Mouse (Mus musculus): Measurements from ENCODE around the gene Zfp639. TPM values are rescaled to one million over a fixed set of nuclear protein-coding genes. Genes with fewer than 3 reads are reported as not detected.

Zfp639 gene
- polyA plus RNA-seq, 1 experiment = 30.6 TPM

- no peak for TF ChIP-seq POLR2A (IDR thresholded peaks at IDR 0.05; ENCODE audit: borderline replicate concordance, low read depth, low read length)
- Histone ChIP-seq H3K4me1 (ENCODE audit: control insufficient read depth, insufficient read depth, low read length) (no peaks in the 10 kb centered on the region), H3K4me3 (ENCODE audit: insufficient read depth, low read length) (no peak overlapping the region), H3K27ac (ENCODE audit: insufficient read depth, low read depth, low read length) (no peak overlapping the region)
Measured at GRCm38 (mm10) chr3:32500346-32500745, 9.7 kb upstream of the Zfp639 start.

- no peak overlapping the region for H3K4me3 ChIP-seq (ENCODE audit: insufficient read depth, low read length)
- TF ChIP-seq POLR2A (IDR thresholded peaks at IDR 0.05; ENCODE audit: borderline replicate concordance, low read depth, low read length) (no peak), CTCF (IDR thresholded peaks at IDR 0.05; ENCODE audit: low read depth, low read length) (no peak)
- peaks cover 4% of the 10 kb centered on the region for H3K4me1 ChIP-seq (ENCODE audit: control insufficient read depth, insufficient read depth, low read length)
- H3K27ac ChIP-seq (ENCODE audit: insufficient read depth, low read depth, low read length) = no peak overlapping the region
Measured at GRCm38 (mm10) chr3:32505841-32506240, 4.2 kb upstream of the Zfp639 start.

GRCm38 (mm10) chr3:32506366-32507225 is 3.5 kb upstream of the Zfp639 start:
- no peak for TF ChIP-seq POLR2A (IDR thresholded peaks at IDR 0.05; ENCODE audit: borderline replicate concordance, low read depth, low read length)
- TF ChIP-seq CTCF (IDR thresholded peaks at IDR 0.05; ENCODE audit: low read depth, low read length) = no peak
- peaks cover 6% of the 10 kb centered on the region for H3K4me1 ChIP-seq (ENCODE audit: control insufficient read depth, insufficient read depth, low read length)
- H3K27ac ChIP-seq (ENCODE audit: insufficient read depth, low read depth, low read length) = no peak overlapping the region
- no peak overlapping the region for H3K4me3 ChIP-seq (ENCODE audit: insufficient read depth, low read length)

GRCm38 (mm10) chr3:32508666-32509324 is 1.3 kb upstream of the Zfp639 start:
- peak; percentile 56 for TF ChIP-seq CTCF (IDR thresholded peaks at IDR 0.05; ENCODE audit: low read depth, low read length)
- no peak for TF ChIP-seq POLR2A (IDR thresholded peaks at IDR 0.05; ENCODE audit: borderline replicate concordance, low read depth, low read length)
- no peak overlapping the region for H3K27ac ChIP-seq (ENCODE audit: insufficient read depth, low read depth, low read length)
- H3K4me3 ChIP-seq (ENCODE audit: insufficient read depth, low read length) = no peak overlapping the region
- peaks cover 16% of the 10 kb centered on the region for H3K4me1 ChIP-seq (ENCODE audit: control insufficient read depth, insufficient read depth, low read length)

GRCm38 (mm10) chr3:32510375-32511190 is 524 bp downstream of the Zfp639 start:
- Histone ChIP-seq H3K4me1 (ENCODE audit: control insufficient read depth, insufficient read depth, low read length) (peaks cover 16% of the 10 kb centered on the region), H3K4me3 (ENCODE audit: insufficient read depth, low read length) (peak overlapping the region; percentile 85), H3K27ac (ENCODE audit: insufficient read depth, low read depth, low read length) (peak overlapping the region; percentile 64)
- TF ChIP-seq CTCF (IDR thresholded peaks at IDR 0.05; ENCODE audit: low read depth, low read length) (peak; percentile 44; the same call in 1 of the 2 replicates), POLR2A (IDR thresholded peaks at IDR 0.05; ENCODE audit: borderline replicate concordance, low read depth, low read length) (no peak; the same call in 1 of the 2 replicates)

- Histone ChIP-seq H3K4me1 (ENCODE audit: control insufficient read depth, insufficient read depth, low read length) (peaks cover 16% of the 10 kb centered on the region), H3K4me3 (ENCODE audit: insufficient read depth, low read length) (peak overlapping the region; percentile 85), H3K27ac (ENCODE audit: insufficient read depth, low read depth, low read length) (peak overlapping the region; percentile 64)
- TF ChIP-seq CTCF (IDR thresholded peaks at IDR 0.05; ENCODE audit: low read depth, low read length) (no peak), POLR2A (IDR thresholded peaks at IDR 0.05; ENCODE audit: borderline replicate concordance, low read depth, low read length) (no peak)
Measured at GRCm38 (mm10) chr3:32511191-32511550, 1.1 kb downstream of the Zfp639 start.

- Histone ChIP-seq H3K27ac (ENCODE audit: insufficient read depth, low read depth, low read length) (no peak overlapping the region), H3K4me1 (ENCODE audit: control insufficient read depth, insufficient read depth, low read length) (peaks cover 16% of the 10 kb centered on the region), H3K4me3 (ENCODE audit: insufficient read depth, low read length) (no peak overlapping the region)
- TF ChIP-seq POLR2A (IDR thresholded peaks at IDR 0.05; ENCODE audit: borderline replicate concordance, low read depth, low read length) = no peak
- TF ChIP-seq CTCF (IDR thresholded peaks at IDR 0.05; ENCODE audit: low read depth, low read length) = no peak
Measured at GRCm38 (mm10) chr3:32512686-32513284, 2.7 kb downstream of the Zfp639 start.

GRCm38 (mm10) chr3:32513528-32513927 is 3.5 kb downstream of the Zfp639 start:
- no peak for TF ChIP-seq POLR2A (IDR thresholded peaks at IDR 0.05; ENCODE audit: borderline replicate concordance, low read depth, low read length)
- no peak for TF ChIP-seq CTCF (IDR thresholded peaks at IDR 0.05; ENCODE audit: low read depth, low read length)
- peaks cover 16% of the 10 kb centered on the region for H3K4me1 ChIP-seq (ENCODE audit: control insufficient read depth, insufficient read depth, low read length)
- H3K4me3 ChIP-seq (ENCODE audit: insufficient read depth, low read length) = no peak overlapping the region
- no peak overlapping the region for H3K27ac ChIP-seq (ENCODE audit: insufficient read depth, low read depth, low read length)

- no peaks in the 10 kb centered on the region for H3K4me1 ChIP-seq (ENCODE audit: control insufficient read depth, insufficient read depth, low read length)
- H3K4me3 ChIP-seq (ENCODE audit: insufficient read depth, low read length) = no peak overlapping the region
- H3K27ac ChIP-seq (ENCODE audit: insufficient read depth, low read depth, low read length) = no peak overlapping the region
- no peak for TF ChIP-seq CTCF (IDR thresholded peaks at IDR 0.05; ENCODE audit: low read depth, low read length)
- TF ChIP-seq POLR2A (IDR thresholded peaks at IDR 0.05; ENCODE audit: borderline replicate concordance, low read depth, low read length) = no peak
Measured at GRCm38 (mm10) chr3:32527181-32527580, 17.1 kb downstream of the Zfp639 start.
